Mouse (Mus musculus): ENCODE data around the gene Zfp418. TPM values are rescaled to one million over a fixed set of nuclear protein-coding genes. Genes with fewer than 3 reads are reported as not detected.

The Zfp418 gene
- polyA plus RNA-seq (2017; shearing (Covaris generic)): 3.5 TPM

DNA sequence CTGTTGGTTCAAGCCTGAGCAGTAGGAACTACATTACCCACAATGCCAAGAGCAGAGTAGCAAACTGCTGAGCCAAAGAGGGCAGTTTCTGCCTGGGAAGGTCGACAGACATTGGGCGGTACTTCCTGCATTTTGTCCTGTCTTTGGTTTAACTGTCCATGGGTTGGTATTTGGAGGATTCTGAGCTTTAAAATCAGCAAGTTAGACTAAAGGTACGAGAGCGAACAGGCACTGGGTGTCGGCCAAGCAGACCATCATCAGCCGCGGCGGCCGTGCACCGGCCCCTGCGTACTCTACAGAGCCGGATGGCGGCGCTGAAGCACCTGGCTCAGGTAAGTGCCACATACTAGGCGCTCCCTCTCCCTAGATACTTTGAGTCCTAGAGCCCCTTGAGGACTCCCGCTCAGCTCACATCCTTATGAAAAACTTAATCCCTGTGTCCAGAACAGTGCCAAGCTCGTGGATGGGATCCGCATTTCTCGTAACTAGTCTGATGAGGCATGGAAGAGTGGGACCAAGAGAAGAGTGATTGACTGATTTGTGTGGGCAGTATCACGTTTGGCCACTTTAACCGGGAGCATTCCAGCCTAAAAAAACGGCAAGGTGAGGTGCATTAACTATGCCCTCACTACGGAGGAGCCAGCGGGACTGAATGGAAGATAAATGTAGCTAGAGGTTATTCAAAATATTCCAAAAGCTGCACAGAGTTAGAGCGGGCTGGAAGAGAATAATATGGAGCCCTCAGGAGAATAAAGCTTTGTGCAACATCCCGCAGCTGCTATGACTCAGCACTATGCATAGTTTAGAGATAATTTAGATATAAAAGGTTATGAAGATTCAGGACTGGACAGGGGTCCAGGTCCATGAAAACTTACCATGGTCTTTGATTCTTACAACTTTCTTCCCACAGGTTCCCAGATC is at the start of gene Zfp418:
Gene Zfp418, plus strand, starts transcription at position 104 of the 921 bp plus-strand sequence.

GRCm38 (mm10) chr7:7136379-7136866 is 34.7 kb upstream of the Zfp418 start, which contains the start of gene Zfp773:
Zfp773 (minus strand) TSS chr7:7136755.

DNA sequence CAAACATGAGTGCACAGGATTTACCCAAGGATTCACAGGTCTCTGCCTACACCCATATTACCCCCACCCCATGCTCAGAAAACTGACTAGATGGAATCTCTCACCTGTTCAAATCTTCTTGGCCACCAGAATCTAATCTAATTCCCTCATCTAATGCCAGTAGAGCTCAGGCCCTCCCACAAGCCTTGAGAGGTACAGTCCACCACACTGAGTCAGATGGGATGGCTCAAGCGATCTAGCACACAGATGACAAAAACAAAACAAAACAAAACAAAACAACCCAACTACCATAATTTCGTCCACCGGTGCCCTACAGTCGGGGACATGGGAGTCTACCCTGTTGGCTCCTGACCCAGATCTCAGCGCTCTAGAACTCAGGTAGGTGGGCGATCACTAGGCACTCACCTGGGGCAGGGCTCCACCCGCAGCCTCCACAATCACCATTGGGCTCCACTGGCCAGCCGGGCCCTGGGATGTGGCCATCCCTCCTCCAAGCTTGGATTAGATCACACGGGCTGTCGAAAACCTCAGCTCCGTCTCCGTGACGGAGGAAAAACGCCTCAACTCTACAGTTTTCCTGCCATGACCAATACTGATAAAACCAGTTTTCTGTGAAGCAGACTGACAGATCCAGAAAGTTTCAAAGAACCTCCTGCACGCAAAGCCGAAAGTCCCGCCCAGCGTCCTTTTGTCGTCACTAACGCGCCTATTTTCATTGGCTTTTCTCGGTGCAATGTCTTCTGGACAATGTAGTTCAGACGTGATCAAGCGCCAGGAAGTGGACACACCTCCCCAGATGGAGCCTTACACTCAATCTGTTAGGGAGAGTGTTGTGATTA is 38.4 kb downstream of the Zfp418 start, which contains the start of gene Zfp772:
Gene Zfp772, minus strand, starts transcription at position 686 of the 839 bp plus-strand sequence.

Other genes with a start within 250 kb of the Zfp418 start
- gene Aurkc, start 176.0 kb upstream of the Zfp418 start, polyA plus RNA-seq (2017; shearing (Covaris generic)): not detected
- 35.7 TPM for gene Zfp954, start 49.8 kb upstream of the Zfp418 start, polyA plus RNA-seq (2017; shearing (Covaris generic))
- 14.2 TPM for gene Zfp773, start 34.6 kb upstream of the Zfp418 start, polyA plus RNA-seq (2017; shearing (Covaris generic))
- gene Zfp772, start 38.7 kb downstream of the Zfp418 start, polyA plus RNA-seq (2017; shearing (Covaris generic)): 4.7 TPM
- gene Vmn2r29, start 76.0 kb downstream of the Zfp418 start, polyA plus RNA-seq (2017; shearing (Covaris generic)): 0.11 TPM
- gene Gm45844, start 107.0 kb downstream of the Zfp418 start, polyA plus RNA-seq (2017; shearing (Covaris generic)): 2.1 TPM
- 82.6 TPM for gene Clcn4, start 129.5 kb downstream of the Zfp418 start, polyA plus RNA-seq (2017; shearing (Covaris generic))
- not detected for gene Vmn2r30, start 166.3 kb downstream of the Zfp418 start, polyA plus RNA-seq (2017; shearing (Covaris generic))
- gene Gm45783, start 203.2 kb downstream of the Zfp418 start, polyA plus RNA-seq (2017; shearing (Covaris generic)): not detected
- not detected for gene Vmn2r31, start 228.4 kb downstream of the Zfp418 start, polyA plus RNA-seq (2017; shearing (Covaris generic))